Mouse (Mus musculus) megakaryocyte, embryonic 14.5 days (primary cell): ENCODE measurements around the gene Cadm4.

Experiments
- FLI1 ChIP-seq: IDR thresholded peaks from 2 replicates; pipeline ENCODE4 v1.6.1; 2012; ENCODE audit warnings: low read length, inconsistent platforms, mixed read lengths
- GATA1 ChIP-seq: IDR thresholded peaks from 3 replicates; pipeline ENCODE4 v1.6.1; 2012; ENCODE audit warnings: mixed read lengths, low read length, inconsistent platforms, borderline replicate concordance

DNA sequence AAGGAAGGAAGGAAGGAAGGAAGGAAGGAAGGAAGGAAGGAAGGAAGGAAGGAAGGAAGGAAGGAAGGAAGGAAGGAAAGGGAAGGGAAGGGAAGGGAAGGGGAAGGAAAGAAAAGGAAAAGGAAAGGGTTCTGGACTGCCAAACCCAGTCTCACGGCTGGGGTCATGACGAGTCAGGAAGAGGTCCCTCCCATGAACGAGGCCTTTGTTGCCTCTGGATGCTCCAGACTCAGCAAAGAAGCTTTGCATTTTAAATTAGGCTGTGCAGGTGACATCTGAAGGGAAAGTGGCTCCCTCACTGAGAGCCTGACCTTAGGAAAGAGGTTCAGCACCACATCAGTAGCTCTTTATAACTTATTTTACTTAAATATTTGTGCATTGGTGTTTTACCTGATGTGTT lies 37.3 kb downstream of the Cadm4 start:
- TF ChIP-seq GATA1, result no peak
- TF ChIP-seq FLI1, result no peak
